Mouse (Mus musculus) olfactory bulb, adult 2 months (tissue): Measurements from ENCODE around the gene Trmt1.

Source experiments
- CTCF ChIP-seq: fragments of 200-500 bp; IDR thresholded peaks from 2 replicates; pipeline ENCODE4 v1.5.1; 2012; ENCODE audit warnings: low read depth, mild to moderate bottlenecking, low read length, moderate library complexity; ENCODE audit not compliant: insufficient read depth
- POLR2A ChIP-seq: fragments of 200-500 bp; IDR thresholded peaks from 2 replicates; pipeline ENCODE4 v1.6.1; 2012; ENCODE audit warnings: mild to moderate bottlenecking, low read depth, low read length, moderate library complexity; ENCODE audit not compliant: insufficient read depth

DNA sequence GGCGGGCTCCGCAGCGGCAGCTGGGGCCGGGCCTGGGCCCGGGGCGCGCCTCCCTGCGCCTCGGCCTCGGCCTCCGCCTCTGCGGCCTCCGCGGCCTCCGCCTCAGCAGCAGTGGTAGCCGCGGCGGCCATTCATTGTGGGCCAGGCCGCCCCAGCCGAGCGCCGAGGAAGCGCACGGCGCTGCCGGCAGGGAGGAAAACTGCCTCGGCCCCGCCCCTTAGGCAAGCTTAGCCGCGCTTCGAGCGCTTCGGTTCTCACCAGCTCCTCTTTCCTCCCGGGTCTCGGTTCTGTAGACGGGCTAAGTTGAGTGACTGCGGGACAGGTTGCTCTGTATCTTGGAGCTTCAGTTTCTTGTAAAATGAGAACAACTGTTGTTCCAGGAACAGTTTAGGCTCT is 1.6 kb downstream of the Trmt1 start, which contains the start of gene Nacc1:
- TF ChIP-seq POLR2A (peak; percentile 30; the same call in 1 of the 2 replicates), CTCF (no peak)
